ENCODE assay signal across 10 mouse cellular contexts in genomic region chr3:133315011-133315410, GRCm38 (mm10).
"Had no signal": no experiment of that assay in that cellular context is flagged by ENCODE, and none has a peak within 500 bp of the region (broad histone marks: within the 10 kb centered on the region; RNA-seq: fewer than 3 reads in every experiment).

No protein-coding gene starts in this region.

- H3K9me3 ChIP-seq: lung, embryonic 15.5 days; megakaryocyte, embryonic 14.5 days; midbrain, embryonic 13.5 days; midbrain, embryonic 15.5 days; neural tube, embryonic 12.5 days; stomach, embryonic 15.5 days had no signal

- H3K4me1 ChIP-seq: stomach, embryonic 15.5 days had no signal

- H3K9ac ChIP-seq: lung, embryonic 15.5 days; midbrain, embryonic 13.5 days; midbrain, embryonic 15.5 days; neural tube, embryonic 12.5 days; stomach, embryonic 15.5 days had no signal

- ATAC-seq: lung, postnatal 0 days; midbrain, embryonic 13.5 days; midbrain, embryonic 15.5 days had no signal

- H3K27me3 ChIP-seq: lung, embryonic 15.5 days; megakaryocyte, embryonic 14.5 days; midbrain, embryonic 13.5 days; midbrain, embryonic 15.5 days; neural tube, embryonic 12.5 days; stomach, embryonic 15.5 days had no signal

- H3K4me2 ChIP-seq: lung, embryonic 15.5 days; midbrain, embryonic 11.5 days; midbrain, embryonic 13.5 days; midbrain, embryonic 15.5 days; neural tube, embryonic 12.5 days; stomach, embryonic 15.5 days had no signal

- H3K27ac ChIP-seq: lung, embryonic 15.5 days; macrophage; midbrain, embryonic 13.5 days; midbrain, embryonic 15.5 days; neural tube, embryonic 12.5 days; stomach, embryonic 15.5 days; stomach, postnatal 0 days had no signal

- H3K36me3 ChIP-seq: lung, embryonic 15.5 days; midbrain, embryonic 13.5 days; midbrain, embryonic 15.5 days; neural tube, embryonic 12.5 days; stomach, embryonic 15.5 days had no signal

- H3K4me3 ChIP-seq: lung, embryonic 15.5 days; midbrain, embryonic 13.5 days; midbrain, embryonic 15.5 days; neural tube, embryonic 12.5 days; stomach, embryonic 15.5 days had no signal
